Mouse (Mus musculus): Measurements from ENCODE around the gene Rin2. TPM values are rescaled to one million over a fixed set of nuclear protein-coding genes. Genes with fewer than 3 reads are reported as not detected.

Gene Rin2
- total RNA-seq, 2 experiments from 2014 or later, result 4.3 to 16.3 TPM

DNA sequence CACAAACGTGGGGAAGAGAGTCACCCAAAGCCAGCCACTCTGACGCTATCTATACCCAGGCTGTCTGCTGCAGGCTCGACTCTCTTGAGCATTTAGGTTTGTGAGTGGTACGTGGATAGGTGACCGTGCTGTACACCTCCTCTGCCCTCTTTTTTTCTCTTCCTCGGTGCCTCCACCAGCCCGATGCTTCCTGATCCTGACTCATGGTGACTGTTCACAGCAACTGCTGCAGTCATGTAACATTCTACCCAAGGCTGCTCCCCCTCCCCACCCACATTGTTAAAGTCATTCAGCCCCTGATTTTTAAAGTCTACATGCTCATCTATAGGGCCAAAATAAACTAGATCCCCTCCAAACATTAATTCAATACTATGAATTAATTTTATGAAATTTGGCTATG lies 54.4 kb downstream of the Rin2 start:
- ATAC-seq (replicated peaks; ENCODE audit: low FRiP score, poor library complexity, severe bottlenecking), result no peak

DNA sequence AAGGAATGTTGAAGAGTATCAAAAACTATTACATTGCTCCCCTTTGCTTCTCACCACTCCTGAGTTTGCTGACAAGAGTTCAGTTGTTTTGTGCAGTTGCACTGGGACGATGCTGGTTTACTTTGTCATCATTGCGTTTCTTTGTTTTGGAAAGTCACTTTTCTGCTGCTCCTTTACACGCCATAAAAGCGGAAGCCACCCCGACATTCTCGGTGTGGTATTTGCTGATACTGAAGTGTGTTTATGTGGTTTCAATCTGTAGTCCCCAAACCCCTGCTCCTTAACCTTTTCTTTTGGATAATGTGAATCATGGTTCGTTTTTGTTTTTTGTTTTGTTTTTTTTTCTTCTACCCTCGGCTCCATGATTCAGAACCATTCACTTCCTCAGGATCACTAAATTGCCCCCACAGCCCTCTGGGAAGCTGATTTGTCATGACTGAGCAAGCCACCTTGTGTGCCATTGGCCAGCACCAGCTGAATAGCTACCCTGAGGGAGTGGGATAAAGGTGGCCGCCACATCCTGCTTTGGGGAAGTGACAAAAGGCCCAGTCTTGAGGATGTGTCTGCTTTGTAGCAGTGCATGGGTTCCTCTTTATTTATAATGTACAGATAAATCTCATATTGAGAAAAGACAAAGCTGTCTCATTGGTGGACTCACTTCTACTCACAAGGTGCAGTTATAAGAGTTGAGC lies 55.3 kb downstream of the Rin2 start:
- ATAC-seq (replicated peaks; ENCODE audit: low FRiP score, poor library complexity, severe bottlenecking), result no peak

DNA sequence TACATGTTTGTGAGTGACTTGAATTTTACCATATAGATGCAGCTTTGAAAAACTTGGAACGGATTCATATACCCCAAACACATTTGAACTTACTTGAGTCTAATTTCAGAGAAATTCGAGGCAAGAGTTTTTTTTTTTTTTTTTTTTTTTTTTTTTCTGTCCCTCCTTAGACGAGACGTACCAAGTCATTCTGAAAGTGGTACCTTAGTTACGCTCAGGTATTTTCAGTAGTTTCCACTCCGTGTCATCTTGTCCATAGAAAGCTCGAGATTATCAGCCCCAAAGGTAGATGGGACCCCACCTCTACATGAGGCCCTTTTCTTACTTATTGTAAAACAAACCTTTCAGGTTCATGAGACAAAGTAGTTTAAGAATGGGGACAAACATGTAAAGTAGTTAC lies 55.9 kb downstream of the Rin2 start:
- no peak for ATAC-seq (replicated peaks; ENCODE audit: low FRiP score, poor library complexity, severe bottlenecking)

DNA sequence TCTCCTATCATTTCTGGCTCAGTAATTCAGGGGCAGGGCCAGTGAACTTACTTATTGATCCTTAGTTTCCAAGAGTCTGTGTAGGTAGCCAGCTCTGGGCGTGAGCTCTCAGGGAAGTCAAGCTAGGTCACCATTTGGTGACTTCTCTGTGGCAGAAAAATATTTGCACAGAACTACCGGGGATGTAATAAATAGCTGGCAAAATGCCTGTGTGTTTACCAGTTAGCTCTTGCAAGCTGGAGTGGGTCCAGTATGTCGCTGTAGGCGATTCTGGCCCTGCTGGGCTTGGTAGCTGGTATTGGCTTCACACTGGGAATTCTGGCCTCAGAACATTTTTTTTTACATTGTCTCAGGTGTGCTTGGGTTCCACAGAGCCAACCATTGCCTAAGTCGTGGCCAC lies 60.1 kb downstream of the Rin2 start:
- ATAC-seq (replicated peaks; ENCODE audit: low FRiP score, poor library complexity, severe bottlenecking), result no peak

DNA sequence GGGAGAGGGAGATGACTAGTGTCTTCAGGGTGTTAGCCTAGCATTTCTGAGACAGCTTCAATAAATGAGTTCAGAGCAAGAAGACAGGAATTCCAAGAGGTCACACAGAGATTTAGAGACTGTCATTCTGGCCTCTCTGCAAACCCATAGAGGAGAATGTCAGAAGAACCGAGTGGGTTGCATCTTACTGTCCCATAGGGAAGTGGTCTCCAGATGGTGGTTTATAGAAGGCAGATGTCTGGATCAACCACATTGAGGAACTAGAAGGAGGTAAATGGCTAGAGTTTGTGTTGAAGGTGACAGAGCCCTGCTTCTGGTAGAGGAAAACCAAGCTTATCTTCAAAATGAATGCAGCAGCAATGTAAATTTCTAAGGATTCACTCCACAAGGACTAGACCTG lies 61.5 kb downstream of the Rin2 start:
- no peak for ATAC-seq (replicated peaks; ENCODE audit: low FRiP score, poor library complexity, severe bottlenecking)

DNA sequence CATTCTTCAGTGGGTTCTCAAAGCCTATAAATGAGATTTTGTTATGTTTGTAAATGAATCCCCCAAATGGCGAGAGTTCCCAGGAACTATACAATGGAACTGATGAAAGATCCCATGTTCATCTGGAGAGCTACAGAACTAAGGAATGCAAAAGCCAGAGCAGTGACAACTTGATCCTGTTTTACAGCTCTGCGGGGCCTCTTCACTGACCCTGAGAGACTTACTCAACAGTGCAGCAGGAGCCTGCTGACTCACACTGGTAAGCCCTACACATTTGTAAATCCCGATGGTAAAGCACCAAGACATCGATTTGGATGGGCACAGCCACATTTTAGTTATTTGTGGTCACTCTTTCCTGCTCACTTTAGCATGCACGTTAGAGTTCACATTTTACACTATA lies 62.2 kb downstream of the Rin2 start:
- ATAC-seq (replicated peaks; ENCODE audit: low FRiP score, poor library complexity, severe bottlenecking), result no peak

DNA sequence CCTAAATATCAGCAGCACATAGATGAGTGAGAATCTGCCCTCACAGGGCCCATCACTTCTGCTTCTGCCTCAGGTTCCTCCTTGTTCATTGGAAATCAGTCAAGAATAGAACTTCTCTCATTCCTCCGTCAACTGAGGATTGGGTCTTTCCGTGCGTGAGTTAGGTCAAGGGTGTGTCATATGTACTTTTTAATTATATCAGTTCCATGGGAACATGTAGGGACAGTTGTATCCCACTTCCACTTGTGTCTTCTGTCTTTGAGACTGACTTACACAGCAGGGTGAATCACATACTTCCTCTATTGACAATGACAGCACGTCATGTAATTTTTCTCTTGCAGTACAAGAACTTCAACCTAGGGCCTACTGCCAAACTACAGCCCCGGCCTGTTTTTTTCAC lies 65.7 kb downstream of the Rin2 start:
- ATAC-seq (replicated peaks; ENCODE audit: low FRiP score, poor library complexity, severe bottlenecking), result no peak

DNA sequence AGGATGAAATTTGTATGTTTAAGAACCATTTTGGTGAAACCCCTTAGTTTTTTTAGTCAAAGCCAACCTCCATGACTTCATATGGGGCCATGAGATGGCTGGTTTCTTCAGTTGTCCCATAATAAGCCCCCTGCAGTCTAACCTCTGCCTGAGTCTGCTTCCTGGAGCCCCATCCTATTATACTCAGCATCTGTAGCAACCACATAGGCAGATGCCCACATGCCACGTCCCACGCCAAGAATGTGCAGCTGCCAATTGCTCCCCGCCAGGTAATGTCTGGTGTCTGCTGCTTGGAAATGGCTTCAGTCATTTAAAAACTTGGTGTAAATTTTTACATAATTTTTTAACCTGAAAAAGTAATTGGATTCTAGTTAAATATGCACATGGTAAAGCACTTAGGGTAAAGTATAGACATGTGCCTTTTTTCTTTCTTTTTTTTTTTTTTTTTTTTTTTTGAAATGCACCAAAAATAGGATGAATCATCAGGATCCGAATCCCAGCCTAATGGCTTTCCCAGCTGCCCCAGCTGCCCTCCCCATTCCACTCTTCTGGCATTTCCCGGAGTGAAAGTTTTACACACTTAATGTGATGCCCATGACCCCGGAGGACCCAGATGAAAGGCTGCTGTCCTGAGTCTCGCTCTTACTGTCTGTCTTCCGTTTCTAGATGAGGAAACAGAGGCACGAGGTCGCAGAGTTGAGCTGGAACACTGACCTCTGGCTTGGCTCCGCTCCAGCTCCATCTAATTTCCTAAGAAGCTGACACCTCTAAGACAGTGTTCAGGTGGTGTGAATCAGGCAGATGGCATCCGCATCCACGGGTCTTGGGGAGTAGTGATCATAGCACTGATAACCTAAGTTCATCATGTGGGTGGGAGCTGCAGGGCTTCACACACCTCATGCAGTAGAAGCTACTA lies 68.0 kb downstream of the Rin2 start:
- no peak for ATAC-seq (replicated peaks; ENCODE audit: low FRiP score, poor library complexity, severe bottlenecking)

DNA sequence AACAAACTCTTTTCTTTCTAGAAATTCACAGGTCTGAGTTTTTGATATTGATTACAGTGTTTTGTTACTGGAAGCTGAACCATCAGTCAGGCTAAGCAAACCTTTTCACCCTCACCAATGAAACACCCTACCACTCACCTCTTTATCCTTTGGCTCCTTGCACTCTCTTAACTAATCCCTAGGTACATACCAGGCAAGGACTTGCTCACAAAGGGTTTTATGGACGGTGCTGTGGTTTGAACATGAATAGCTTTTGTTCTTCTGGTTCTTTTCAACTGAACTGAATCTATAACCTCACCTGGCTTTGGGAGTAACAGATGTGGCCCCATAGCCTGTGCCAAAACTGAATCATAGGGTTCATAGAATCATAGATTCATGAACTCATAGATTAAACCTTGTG lies 71.4 kb downstream of the Rin2 start:
- ATAC-seq (replicated peaks; ENCODE audit: low FRiP score, poor library complexity, severe bottlenecking), result no peak

DNA sequence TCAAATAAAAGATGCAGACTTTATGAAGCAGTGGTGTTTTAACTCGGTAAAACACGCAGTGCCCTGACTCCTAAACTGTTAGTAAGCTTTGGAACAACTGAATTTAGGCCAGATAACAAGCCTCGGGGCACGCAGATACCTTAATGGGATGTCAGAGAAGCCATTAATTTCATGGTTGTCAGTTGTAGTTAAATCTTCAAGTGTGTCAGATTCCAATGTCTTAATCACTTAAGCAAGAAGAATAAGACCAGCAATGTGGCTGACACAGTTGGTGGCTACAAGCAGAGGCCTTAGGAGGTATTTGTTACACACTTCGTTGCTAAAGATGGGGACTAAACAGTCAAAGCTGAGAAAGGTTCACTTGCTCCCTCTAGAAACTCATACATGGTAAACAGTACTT lies 74.6 kb downstream of the Rin2 start:
- ATAC-seq (replicated peaks; ENCODE audit: low FRiP score, poor library complexity, severe bottlenecking), result no peak

DNA sequence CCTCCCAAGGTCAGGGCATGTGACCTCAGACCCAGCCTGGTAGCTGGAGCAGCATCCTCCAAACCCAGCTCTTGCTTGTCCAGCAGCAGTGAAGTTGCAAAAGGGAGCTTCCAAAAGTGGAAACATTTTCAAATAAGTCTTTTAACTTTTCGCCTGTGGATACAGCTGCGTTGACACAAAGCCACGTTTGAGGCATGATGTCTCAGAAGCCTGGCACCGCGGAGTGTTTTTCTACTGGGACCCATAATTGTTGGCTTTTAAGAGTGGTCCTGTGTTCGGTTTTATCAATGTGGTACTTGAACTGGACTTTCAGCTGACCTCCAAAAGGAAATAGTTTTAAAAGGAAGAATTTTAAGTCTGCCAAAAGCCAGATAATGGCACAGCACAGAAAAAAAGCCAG lies 77.6 kb downstream of the Rin2 start:
- ATAC-seq (replicated peaks; ENCODE audit: low FRiP score, poor library complexity, severe bottlenecking), result no peak

DNA sequence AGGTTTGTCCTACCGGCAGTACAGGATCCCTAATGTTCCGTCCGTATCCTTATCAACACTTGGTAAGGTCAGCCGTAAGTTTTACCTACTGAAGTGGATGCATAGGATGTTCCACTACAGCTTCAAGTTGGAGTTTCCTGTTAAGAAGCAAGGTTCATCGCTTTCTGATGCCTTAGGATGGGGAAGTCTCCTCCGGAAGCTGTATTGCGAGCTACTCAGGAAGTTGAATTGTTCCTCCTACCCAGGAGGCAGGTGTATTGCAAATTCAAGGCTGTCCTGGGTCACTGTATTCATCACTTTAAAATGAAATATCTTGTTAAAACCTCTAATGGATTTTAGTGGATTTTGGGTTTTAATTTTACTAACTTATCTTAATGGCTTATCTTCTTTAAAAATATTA lies 79.0 kb downstream of the Rin2 start:
- no peak for ATAC-seq (replicated peaks; ENCODE audit: low FRiP score, poor library complexity, severe bottlenecking)

DNA sequence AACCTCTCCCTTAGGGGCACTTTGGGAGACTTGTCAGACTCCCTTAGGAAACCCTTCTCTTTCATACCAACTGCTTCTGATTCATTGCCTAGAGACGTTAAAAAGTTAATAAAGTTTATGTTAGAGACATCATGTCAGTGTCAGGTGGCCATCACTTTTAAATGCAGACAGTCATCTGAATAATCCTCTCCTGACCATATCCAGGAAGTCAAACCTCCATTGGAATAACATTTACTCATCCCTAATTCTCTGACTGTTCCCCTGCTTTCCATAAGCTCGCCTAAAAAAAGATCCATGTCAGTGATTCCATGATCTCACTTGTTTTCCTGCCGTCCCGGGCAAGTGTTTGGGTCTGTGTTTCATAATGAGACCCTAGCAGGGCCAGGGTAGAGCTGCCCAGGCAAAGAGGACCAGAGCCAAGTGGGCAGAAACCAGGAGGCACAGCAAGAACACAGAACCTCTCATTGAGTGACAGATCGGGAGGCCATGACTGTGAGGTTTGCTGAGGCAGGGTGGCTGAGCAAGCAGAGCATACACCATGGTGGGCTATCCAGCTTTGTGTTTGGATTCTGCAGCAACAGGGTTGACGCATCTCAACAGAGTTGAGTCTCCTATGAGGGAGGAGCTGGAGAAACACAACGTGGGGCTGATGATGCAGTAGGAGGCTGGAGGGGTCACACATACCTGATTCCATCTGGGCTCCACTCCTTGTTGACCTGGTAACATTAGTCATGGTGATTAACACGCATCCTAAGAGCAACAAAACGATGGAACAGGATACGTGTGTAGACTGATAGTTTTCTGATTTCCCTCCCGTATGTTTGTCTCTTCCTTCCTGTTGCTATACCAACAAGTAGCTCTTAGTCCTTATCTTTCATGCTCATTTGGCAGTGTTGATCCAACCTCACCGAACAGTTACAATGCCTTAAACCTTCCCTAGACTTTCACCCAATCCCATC lies 81.1 kb downstream of the Rin2 start:
- no peak for ATAC-seq (replicated peaks; ENCODE audit: low FRiP score, poor library complexity, severe bottlenecking)

DNA sequence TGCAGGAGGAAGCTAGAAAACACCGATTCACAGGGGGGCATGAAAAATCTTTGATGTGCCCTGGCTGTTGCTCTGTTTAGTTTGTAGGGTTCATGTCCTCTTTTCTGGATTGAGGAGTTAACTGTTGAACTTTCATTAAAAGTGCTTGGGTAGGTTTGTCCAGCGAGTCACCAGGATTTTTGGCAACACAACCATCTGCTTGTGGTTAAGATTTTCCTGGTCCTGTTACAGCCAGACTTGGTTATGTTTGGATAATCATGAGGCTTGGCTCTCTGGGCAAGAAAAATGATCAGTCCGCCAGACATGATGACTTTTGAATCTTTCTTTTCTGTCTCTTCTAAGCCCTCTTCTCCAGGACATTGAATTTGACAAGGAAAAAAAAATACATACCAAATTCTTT lies 85.1 kb downstream of the Rin2 start:
- no peak for ATAC-seq (replicated peaks; ENCODE audit: low FRiP score, poor library complexity, severe bottlenecking)

DNA sequence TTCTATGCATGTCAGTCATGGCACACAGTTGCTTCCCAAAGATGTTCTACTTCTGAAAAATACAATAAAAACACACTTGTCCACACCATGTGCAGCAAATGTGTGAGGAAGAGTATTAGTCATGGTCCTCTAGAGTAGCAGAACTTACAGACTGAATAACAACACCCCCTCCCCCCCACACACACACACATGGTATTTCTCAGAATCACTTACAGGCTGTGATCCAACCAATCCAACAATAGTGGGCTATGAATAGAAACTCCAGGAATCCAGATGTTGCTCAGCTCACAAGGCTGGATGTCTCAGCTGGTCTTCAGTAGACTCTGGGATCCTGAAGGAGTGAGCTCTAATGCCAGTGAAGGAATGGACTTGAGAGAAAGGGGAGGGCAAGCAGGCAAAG lies 86.4 kb downstream of the Rin2 start:
- ATAC-seq (replicated peaks; ENCODE audit: low FRiP score, poor library complexity, severe bottlenecking), result no peak

DNA sequence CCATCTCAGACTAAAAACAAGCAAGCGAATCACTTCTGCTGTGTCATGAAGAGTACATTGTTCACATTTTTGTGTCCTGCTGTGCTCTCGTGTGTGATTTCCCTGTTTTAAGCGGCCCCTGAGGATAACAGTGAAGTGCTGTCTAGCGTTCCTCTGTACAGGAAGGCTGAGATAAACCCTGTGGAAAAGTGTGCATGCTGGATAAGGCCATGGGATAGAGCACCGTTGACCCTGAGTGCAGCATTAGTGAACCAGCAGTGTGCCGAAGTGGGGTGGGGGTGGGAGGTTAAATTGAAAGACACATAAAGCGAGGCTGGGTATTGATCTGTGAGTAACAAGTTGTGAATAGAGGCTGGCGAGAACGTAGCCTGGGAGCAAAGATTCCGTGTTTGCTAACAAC lies 94.9 kb downstream of the Rin2 start:
- ATAC-seq (replicated peaks; ENCODE audit: low FRiP score, poor library complexity, severe bottlenecking), result no peak

DNA sequence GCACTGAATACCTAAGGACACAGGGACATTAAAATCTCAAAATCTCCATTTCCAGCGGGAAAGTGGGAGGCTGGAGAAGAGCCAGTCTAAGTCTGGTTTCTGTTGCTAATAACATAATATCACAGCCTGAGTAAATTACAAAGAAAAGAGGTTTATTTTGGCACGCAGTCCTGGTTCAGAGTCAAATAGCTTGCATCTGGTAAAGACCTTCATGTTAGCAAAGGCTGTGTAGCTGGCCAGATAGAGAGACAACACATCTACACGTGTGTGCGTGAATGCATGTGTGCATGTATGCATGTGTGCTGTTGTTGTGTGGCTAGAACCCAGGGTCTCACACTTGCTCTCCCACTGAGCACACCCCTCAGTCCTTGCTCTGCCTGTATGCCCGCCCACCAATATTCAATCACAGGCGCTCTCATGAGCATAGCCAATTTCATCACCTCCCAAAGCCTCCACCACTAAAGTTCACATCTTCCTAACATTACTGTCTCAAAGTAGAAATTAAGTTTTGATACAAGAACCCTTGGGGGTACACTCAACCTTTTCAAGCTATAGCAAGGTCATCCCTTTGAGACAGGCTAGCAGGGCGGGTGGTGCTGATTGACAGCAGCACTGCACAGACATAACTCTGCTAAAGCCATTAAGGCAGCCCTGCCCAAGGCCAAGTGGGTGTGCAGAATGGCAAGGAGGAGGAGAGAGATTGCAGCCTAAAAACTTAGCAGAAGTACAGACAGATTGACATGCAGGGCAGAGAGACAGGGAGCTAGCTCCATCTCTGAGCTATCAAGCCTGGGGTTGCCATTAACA lies 95.9 kb downstream of the Rin2 start:
- ATAC-seq (replicated peaks; ENCODE audit: low FRiP score, poor library complexity, severe bottlenecking), result no peak

DNA sequence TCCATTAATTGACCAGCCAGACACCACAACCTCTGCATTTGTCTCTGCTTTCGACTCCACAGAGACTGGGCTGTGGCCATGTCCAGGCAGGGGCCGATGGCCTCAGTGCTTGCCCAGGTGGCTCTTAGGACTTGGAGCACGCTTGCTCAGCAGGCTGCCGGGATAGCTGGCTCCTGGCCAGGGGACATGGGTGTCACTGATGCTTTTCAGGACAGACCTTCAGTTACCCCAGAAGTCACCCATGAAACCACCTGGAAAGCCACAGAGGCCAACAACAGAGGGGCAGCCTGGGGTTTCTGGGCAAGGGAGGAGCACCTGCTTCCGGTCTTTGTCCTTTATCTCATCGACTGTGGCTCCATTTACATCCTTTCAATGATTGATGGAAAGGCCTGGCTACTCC lies 108.2 kb downstream of the Rin2 start:
- no peak for ATAC-seq (replicated peaks; ENCODE audit: low FRiP score, poor library complexity, severe bottlenecking)

DNA sequence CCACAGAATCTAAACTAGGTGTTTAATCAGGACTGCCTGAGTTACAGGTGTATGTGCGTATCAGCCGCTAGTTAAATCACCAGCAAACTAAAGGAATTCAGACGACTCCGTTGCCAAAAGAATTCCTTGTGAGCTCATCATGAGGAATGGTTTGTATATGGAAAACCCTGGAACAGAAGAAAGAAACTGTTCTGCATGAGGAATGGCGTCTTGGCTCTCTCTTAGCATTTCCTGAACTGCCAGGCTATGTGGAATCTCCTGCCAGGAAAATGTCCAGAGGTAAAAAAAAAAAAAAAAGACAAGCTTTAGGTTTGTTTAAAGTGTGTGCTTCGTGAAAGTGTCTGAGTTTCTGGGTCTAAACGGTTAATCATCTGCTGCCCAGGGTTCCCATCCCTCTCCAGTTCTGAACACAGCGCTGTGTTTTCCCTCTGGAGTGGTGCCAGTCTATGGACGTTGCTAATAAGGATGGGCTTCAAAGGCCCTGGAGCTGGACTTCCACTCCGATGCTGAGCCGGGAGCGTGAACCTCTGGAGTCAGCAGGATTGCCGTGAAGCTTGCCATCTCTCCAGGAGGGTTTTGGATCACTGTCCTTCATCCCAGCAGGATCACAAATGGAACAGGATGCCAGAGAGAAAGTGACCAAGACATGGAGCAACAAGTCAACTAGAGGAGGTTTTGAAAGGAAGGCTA lies 109.4 kb downstream of the Rin2 start:
- ATAC-seq (replicated peaks; ENCODE audit: low FRiP score, poor library complexity, severe bottlenecking), result no peak
